Mouse (Mus musculus): ENCODE data around the gene Camta1.

Camta1 gene

DNA sequence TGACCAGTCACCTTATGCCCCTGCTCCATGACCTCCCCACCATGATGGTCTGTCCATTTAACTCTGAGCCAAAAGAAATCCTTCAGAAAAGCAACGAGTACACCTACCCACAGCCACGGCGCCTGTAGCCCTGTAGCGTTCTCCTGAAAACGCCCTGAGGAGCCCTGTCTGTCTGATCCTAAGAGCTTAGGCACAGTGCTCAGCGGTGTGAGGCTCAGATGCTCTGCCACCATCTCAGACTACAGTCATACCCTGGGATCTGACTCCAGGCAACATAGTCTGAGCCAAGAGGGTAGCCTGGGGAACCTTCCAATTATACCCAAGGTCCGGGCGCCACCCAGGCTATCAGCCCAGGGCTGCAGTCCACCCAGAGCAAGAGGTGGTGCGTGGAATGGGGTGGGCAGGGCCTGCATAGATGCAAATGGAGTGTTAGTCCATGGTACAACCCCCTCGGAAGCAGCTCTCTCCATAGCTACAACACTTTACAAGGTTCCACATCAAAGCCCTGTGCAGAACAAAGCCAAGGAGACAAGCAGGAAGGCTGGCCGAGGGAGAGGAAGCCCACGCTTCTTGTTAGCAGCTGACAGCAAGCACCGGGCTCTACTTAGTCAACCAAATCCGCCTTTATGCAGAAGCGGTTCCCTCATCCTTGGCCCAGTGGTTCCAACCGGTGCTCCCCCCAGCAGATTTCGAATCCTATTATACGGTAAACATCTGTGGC lies 323.1 kb downstream of the Camta1 start:
- in situ Hi-C loops (cut with MboI, MseI) = loop anchor here in 1 of 2 experiments (10.0 kb wide), 1 partner anchor 976 kb away; no protein-coding TSS in a partner anchor

DNA sequence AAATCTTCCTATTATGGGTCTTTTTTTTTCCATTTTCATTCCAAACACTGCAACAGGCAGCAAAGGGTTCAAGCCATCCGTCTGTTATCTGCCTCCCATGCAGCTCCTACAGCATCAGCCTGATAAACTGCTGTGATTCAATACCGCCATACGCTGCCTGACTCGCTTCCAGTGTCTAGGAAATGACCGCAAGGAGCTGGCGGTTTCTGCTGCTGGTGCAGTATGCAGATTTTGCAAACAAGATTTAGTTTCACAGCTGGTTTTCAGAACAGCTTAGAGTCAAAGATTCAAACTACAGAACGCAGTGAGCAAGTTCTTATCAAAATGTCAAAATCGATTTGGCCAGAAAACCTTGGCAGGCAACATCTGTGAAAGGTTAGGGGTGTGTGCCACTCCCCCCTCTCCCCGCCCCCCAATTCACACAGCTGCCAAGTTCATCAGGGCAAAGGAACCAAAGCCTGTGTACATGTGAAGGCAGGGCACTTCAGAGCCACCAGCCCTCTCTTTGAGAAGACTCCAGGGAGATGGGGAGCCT lies 325.7 kb downstream of the Camta1 start:
- in situ Hi-C loops (cut with MboI, MseI) = loop anchor here in 1 of 2 experiments (10.0 kb wide), 1 partner anchor 979 kb away; no protein-coding TSS in a partner anchor

DNA sequence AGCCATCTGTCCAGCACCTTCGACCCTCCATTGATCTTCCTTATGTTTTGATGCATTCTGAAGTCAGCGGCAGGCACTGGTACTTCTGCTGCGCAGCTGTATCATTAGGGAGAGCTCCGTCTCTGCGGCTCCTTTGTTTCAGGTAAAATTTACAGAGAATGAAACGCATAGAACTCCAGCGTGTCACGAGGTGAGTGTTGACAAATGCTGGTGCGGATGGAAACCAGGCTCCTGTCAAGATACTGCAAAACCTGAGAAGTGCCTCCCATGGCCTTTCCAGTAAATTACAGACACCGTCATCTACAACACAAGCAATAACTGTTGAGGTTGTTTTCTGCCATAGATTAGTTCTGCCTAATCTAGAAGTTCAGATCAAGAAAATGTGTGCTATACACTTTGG lies 328.2 kb downstream of the Camta1 start:
- in situ Hi-C loops (cut with MboI, MseI) = loop anchor here in 1 of 2 experiments (10.0 kb wide), 1 partner anchor 981 kb away; no protein-coding TSS in a partner anchor

DNA sequence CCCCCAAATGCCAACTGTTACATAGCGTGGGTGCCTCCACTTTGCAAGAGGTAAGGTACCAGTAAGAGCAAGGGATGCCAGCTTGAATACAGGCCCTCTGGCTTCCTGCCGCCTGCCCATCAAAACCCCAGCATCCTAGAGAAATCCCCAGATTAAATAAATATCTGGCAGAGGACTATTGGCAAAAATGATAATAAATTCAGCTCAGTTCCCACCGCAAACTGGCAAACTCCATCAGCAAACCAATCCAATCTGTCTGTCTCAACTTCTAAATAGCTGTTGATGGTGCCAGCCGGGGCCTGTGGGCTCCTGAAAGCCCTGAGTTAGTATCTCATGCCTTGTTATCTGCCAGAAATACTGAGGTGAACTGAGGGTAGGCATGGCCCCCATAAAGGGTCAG lies 333.2 kb downstream of the Camta1 start:
- in situ Hi-C loops (cut with MboI, MseI) = no loop called here

DNA sequence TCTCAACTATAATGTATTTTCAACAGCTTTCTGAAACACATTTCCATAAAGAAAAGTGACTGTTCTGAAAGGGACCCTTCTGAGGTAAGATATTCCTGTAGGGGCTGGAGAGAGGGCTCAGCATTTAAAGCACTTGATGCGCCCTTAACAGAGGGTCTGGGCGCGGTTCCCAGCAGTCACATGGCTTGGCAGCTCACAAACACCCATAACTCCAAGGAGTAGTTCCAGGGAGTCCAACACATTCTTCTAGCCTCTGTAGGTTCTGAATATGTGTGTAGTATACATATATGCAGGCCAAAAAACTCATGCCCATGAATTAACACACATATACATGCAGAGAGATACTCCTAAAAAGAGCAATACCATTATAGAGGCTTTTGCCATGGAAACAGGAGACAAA lies 333.9 kb downstream of the Camta1 start:
- in situ Hi-C loops (cut with MboI, MseI) = no loop called here

DNA sequence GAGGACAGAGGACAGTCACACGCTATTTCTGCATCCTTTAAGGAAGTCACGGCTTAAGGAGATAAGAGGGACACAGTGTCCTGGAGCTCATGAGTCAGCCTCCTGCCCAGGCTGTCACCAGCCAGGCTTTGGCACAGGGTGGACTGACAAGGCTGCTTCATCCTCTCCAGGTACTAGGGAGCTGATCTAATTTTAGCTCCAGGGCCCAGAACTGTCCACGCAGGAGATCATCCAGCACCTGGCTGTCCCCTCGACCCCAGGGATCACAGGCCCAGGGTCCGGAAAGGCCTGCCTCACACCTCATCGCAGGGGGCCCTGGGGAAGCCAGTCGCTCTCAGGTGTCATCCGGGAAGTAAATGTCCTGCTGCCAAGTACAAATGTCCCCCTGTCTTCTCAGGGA lies 341.6 kb downstream of the Camta1 start:
- in situ Hi-C loops (cut with MboI, MseI) = no loop called here

DNA sequence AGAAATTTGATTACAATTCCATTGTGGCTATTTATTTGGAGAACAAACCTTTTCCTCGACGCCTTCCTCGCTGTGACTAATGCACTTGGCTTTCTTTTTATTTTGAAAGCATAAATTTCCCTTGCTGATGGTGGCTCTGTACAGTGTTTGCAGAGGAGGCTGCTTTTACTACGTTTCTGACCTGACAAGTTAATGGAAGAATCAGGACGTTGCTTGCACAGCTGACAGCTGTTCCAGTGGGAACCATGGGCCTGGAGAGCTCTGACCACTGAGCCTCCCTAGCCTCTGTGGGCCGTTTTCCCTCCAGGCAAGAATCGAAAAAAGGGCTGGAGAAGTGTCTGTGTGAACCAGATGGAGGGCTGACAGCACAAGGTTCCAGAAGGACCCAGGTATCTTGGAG lies 342.7 kb downstream of the Camta1 start:
- in situ Hi-C loops (cut with MboI, MseI) = no loop called here

DNA sequence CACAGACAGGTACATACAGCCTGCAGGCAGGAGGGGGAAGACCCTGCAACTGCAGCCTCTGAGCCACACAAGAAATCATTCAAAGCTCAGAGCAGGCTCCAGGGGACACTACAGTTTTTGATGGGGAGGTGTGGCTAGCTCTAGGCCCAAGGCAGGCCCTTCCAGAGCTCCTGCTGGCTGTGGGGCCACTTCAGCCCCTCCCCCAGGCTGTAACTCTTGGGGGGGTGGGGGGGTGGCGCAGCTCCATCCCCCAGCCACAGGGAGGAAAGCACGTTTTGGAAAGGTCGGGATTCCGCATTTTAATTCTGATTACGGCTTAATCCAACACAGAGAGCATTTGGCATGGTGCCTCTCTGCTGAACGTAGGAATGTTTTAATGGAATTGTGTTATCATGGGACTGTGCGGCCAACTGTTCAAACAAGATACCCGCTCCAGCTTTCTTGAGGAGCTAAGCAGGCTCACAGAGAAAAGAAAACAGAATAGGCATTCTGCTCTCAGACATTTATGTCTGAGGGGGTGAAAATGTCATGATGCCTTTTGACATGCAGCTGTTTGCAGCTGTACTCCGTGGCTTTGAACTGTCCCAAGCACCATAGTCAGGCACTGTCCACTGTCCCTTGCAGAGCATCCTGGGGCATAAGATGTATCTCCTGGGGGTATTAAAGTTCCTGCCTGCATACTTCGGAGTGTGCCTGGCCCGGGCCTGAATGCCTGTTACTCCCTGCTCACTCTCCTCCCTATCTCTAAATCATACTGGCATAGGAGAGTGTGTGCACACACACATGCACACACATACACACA lies 344.5 kb downstream of the Camta1 start:
- in situ Hi-C loops (cut with MboI, MseI) = no loop called here

DNA sequence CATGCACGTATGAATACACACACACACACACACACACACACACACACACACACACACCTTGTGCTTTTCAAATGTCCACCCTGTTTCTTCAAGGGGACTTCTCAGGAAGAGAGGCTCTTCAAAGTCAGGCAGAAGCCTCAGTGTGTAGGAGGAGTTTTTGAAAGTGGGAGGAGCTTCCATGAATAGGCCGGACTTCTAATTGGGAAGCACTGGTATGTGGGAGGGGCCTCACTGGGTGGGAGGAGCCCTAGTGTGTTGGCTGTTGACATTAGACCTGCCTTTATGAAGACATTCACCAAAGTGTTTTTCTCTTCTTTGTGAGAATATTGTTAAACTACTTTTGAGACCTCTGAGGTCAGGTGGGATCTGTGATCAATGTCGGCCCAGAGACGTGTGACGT lies 346.4 kb downstream of the Camta1 start:
- in situ Hi-C loops (cut with MboI, MseI) = no loop called here

DNA sequence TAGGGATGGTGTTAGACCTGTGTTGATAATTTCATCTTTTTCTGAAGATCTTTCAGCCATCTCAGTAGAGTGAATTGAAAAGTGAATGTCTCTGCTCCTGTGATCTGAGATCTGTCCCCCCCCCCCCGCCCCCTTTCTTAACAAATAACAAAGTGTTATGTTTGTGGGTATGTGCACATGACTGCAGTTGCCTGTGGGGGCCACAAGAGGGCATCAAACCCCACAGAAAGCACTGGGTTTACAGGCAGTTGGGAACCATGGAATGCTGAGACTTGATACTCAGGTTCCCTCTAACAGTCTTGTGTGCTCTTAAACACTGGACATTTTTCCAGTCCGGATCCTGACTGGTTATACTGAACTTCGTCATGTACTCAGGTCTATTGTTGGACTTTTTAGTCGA lies 350.6 kb downstream of the Camta1 start:
- in situ Hi-C loops (cut with MboI, MseI) = no loop called here

DNA sequence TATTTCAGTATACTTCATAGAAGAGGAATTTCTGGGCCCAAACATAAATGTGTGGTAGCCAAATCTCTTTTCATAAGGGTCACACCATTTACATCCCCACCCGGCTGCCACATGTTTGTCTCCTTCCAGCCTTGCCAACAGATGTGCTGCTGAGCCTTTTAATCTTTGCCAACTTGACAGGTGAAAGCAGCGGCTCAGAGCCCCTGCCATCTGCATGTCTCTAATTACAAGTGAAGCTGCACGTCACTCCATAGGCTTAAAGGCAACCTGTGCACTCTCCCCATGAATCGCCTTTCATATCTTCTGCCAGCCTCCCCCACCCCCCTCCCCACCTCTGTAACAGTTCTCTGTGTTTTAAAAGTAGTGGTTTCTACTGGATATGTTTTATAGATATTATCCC lies 351.3 kb downstream of the Camta1 start:
- in situ Hi-C loops (cut with MboI, MseI) = no loop called here

DNA sequence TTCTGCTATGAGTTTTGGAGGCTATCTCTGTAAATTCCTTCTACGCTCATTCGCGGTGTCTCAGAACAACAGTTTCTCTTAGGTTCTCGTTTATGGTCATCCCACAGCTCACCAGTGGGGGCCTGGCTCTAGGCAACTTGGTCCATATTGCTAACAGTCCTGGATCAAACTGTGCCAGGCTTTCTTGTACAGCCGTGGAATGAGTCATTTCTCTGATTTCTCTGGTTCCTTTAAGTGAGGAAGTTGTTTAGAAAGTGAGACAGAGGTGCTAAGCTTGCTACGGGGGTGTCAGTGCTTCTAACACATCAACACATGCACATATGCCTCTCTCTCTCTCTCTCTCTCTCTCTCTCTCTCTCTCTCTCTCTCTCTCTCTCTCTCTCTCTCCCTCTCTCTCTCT lies 355.0 kb downstream of the Camta1 start:
- in situ Hi-C loops (cut with MboI, MseI) = no loop called here

DNA sequence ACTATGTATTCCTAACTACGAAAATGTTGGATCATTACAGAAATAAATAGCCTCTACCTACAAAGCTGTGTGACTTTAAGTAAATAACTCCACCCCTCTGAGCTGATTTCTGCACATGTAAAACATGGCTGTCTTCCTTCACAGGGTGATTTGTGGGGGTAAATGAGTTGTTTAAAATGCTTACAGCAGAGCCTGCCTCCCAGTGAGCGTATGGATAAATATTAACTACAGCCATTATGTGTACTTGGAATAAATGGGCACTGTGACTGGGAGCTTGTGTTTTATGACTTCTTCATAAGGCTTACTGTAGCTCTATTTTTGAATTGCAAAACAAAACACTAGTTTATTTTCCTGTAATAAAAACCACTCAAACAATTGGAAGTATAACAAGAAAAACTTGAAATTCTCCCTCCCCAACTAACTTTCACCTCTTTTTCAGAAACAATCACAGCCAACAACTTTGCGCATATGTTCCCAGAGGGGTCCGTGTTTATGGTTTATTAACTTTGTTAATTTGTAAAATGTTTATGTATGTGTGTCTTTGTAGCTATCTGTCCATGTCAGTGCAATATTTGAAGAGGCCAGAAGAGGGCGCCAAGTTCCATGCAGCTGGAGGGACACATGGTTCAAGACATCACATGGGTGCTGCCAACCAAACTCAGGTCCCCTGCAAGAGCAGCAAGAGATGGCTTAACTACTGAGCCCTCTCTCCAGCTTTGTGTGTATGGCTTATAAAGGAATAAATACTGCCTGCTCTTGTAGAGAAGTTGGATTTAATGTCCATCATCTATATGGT lies 363.0 kb downstream of the Camta1 start:
- in situ Hi-C loops (cut with MboI, MseI) = no loop called here

DNA sequence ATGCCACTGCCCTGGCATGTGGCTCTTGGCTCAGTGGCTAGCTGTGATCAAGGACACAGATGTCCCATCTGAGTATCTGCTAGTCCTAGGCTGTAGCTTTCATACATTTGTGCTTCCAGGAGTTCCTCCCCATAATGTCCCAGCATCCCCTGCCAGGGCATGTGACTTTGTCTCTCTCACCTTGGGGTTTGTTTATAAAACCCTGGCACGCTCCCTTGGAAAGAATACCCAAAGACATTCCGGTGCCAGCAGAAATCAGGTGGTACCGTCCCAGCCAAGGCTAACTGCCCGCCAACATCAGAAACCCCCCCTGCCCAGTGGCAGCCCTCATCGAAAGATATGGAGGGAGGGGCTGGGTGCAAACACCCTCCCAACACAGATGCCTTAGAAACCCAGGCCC lies 365.1 kb downstream of the Camta1 start:
- in situ Hi-C loops (cut with MboI, MseI) = no loop called here

DNA sequence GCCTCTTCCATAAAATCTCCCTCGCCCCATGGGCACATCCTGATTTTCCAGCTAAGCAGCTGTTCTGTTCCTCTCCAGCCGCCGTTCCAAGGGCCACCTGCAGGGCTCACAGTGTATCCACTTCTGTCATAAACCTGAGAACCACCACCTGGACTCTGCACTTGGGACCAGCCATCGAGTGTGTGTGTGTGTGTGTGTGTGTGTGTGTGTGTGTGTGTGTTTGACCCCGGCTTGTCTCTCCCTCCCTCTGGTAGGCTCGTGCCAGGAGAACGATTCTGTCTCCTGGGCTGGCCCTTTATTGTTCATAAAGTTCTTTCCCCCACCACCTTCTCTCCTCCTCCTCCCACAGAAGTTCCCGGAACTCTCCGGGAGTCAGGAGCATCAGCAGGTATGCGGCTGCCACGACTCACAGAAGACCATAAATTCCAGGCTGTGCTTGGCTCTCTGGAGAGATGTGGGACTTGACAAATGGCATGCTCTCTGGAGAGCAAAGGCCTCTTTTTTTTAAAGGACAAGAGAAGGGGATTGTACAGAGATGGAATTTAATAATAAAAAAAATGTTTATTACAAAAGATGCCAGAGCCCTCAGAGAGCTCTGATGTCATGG lies 366.3 kb downstream of the Camta1 start:
- in situ Hi-C loops (cut with MboI, MseI) = no loop called here

DNA sequence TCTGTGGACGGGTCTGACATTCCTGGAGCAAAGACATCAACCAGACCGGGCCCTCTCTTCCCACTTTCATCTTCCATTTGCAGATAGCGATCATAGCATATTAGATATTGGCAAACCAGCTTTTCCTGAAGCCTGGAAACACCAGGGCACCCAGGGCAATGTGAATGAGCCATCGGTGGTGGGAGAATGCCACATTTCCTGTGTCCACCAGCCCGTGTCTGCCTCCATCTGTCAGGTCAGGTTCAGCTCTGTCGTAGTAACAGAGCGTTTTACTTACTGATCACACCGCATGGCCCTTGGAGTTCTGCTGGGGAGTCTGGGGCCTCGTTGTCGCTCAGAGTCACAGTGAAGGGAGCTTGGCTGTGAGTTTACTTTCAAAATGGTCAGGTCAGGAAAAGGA lies 368.9 kb downstream of the Camta1 start:
- in situ Hi-C loops (cut with MboI, MseI) = no loop called here

DNA sequence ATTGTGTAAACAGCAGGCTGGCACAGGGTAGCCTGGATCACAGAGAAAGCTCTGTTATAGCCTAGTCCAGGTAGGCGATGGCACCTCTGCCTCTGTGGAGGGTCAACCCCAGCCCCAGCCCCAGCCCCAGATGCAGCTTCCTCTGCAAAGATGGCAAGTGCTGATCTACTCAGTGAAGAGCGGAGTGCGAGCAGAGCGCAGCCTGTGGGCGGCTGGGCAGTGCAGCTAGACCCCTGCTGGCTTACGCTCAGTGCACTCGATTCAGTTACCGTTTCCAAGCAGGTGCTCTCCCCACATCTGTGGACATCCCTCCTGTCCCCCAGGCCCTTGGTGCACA lies 377.7 kb downstream of the Camta1 start:
- in situ Hi-C loops (cut with MboI, MseI) = no loop called here

DNA sequence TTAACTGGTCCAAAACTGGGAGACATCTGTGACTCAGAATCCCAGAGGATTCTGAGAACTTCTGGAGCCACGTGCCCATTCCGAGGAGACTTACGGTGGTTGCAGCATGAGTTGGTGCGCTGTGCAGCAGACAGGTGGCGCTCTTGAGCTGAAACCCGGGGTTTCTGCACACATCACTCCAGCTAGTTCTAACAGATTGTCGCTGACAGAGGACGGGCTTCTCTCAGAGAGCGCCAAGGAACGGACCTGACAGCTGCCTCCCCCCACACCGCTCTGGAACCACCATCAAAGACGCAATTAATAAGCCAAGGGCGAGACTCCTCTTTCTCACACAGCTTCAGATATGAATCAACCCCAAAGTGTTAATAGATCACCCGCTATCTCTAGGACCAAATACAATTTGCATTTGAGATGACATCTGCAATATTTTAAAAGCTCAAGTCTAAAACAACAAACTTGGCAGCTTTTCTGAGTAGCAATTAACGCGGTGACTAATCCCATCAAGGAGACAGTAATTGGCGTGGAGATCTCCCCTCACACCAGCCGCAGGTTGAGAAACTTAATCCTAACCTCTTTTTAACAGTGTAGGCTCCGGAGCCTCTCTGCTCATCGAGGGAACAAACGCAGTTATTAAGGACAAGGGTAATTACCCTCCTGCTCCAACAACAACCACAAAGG lies 378.2 kb downstream of the Camta1 start:
- in situ Hi-C loops (cut with MboI, MseI) = no loop called here

DNA sequence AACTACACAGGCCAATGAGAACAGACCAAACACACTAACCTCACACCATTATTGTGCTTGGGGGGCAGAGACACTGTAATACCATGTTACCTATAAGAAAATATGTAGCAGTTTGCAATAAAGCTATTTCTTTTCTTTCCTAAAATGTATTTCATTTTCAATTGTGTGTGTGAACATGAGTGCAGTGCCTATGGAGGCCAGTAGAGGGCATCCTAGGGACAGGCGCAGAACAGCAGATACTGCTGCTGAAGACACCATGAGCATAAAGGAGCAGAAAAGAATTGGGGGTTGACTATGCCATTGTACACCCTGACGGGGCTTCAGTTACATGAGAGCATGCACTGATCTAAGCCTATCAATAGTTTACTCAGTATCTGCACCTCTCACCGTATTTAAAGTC lies 380.7 kb downstream of the Camta1 start:
- in situ Hi-C loops (cut with MboI, MseI) = no loop called here

DNA sequence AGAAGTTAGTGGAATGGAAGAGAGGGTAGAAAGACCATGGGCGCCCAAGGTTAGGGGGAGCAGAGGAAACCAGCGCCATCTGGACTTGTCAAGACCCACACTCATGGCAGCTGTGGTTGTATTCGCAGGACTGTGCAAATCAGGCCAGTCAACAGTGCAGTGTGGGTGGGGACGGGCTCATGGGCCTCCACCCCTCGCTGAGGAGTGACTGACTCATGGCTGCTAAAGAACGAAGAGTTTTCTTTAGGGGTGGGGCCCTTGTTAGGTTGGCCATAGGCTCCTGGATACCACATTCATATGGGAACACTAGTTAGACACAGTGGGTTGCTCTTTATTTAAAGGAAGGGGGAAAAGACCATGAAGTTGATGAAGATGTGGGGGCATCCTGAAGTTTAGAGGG lies 383.7 kb downstream of the Camta1 start:
- in situ Hi-C loops (cut with MboI, MseI) = no loop called here

DNA sequence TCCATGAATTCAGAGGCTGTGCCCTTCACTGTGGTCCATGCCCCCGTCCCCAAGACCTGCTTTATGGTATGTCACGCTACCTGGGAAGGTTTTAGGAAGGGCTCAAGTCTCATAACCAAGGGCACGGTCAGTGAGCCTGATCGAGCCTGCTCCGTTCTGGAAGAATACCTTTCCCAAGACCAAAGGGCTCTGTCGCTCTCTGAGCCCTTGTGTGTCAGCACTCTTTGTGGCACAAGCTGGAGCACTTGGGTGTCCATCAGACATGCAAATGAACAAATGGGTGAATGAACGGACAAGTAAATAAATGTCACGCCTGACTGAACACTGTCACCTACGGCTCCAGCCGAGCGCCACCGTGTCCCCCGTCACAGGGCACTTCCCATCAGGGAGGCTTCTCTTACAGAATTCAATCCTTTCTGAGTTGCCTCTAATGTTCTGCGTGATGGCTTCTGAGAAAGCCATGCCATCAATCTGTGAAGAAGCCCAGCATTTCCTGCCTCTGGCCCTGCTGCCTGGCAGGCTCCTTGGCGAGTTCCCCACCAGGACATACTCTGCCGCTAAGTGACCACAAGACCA lies 386.7 kb downstream of the Camta1 start:
- in situ Hi-C loops (cut with MboI, MseI) = no loop called here

All from T-helper 17 cell (primary cell).